Mouse (Mus musculus) hindbrain, embryonic 10.5 days (tissue): Measurements from ENCODE around the gene Dennd5a. TPM values are rescaled to one million over a fixed set of nuclear protein-coding genes. Genes with fewer than 3 reads are reported as not detected.

Source experiments
- DNase-seq: peaks from one replicate; pipeline ENCODE4 v3.0.0-alpha.2; 2017; ENCODE audit warnings: low spot score
- H3K27ac ChIP-seq: fragments of 300-500 bp; sonication (generic); 2 replicates; pipeline ENCODE4 v1.5.1; 2016; ENCODE audit warnings: mild to moderate bottlenecking, moderate library complexity
- H3K27me3 ChIP-seq: fragments of 300-500 bp; sonication (generic); 2 replicates; pipeline ENCODE4 v1.6.1; 2016; ENCODE audit warnings: mild to moderate bottlenecking; ENCODE audit not compliant: poor library complexity, insufficient read depth, severe bottlenecking
- H3K36me3 ChIP-seq: fragments of 300-500 bp; sonication (generic); 2 replicates; pipeline ENCODE4 v1.6.1; 2016; ENCODE audit warnings: mild to moderate bottlenecking, moderate library complexity
- H3K4me1 ChIP-seq: fragments of 300-500 bp; sonication (generic); replicated peaks from 2 replicates; pipeline ENCODE4 v1.6.1; 2016; ENCODE audit warnings: mild to moderate bottlenecking
- H3K4me3 ChIP-seq: fragments of 300-500 bp; sonication (generic); 2 replicates; pipeline ENCODE4 v1.5.1; 2016; ENCODE audit warnings: mild to moderate bottlenecking, moderate library complexity
- H3K9me3 ChIP-seq: fragments of 300-500 bp; sonication (generic); 2 replicates; pipeline ENCODE4 v1.6.1; 2016; ENCODE audit warnings: mild to moderate bottlenecking, moderate library complexity
- WGBS: fragments of 180-500 bp; shearing (Covaris S2); methylation state at CpG from one replicate; pipeline ENCODE4 v1.1.7; 2016; 5-methylcytosine and 5-hydroxymethylcytosine counted together
- polyA plus RNA-seq: library from polyadenylated mRNA; unstranded; fragments of >200 nt; fragmentation: Nextera tagmentation; extraction: Ambion mirVana; gene quantifications from 2 replicates; pipeline ENCODE4 v1.2.1, GENCODE M21; 2016

The Dennd5a gene
- polyA plus RNA-seq, 1 experiment from 2014 or later: 28.8 TPM

GRCm38 (mm10) chr7:109958843-109959715 lies 1.2 kb downstream of the Dennd5a start:
- Histone ChIP-seq H3K4me1 (peaks cover 38% of the 10 kb centered on the region), H3K4me3 (peak overlapping the region; percentile 91), H3K36me3 (no peaks in the 10 kb centered on the region), H3K9me3 (no peaks in the 10 kb centered on the region), H3K27ac (peak overlapping the region; percentile 97), H3K27me3 (no peaks in the 10 kb centered on the region)
- 10% methylated on average over 18 of the region's 18 CpGs for WGBS
- DNase-seq: no peak

DNA sequence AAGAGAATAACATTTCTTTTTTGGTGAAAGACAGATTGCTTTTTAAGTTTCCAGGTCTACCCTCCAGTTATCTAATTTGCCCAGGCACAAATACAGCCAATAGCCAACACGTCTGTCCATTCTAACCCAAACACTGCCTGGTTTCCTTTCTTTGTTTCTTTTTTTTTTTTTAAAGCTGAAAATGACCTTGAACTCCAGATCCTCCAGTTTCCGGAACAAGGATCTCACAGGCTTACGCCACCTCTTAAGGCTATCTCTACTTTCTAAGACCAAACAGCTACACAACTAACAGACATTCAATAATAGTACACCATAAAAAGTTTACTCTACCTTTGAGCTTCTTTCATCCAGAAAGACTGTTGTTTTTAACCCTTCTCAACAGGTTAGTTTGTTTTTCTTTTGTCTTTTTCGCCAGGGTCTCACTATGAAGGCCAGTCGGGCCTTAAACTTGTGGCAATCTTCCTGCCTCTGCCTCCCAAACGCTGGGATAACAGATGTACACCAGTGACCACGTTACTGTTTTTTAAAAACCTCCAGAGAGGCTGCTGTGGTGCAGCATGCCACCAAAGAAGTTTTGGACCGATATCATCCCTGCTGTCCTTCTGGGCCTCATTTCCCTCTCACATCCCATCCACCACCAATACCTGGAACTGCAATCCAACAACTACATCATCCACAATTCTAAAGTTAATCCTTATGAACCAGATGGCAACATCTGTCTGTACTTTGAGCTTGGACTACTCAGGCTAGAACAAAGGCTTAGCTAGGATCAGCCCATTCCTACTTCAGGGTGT lies 2.1 kb downstream of the Dennd5a start:
- no peaks in the 10 kb centered on the region for H3K27me3 ChIP-seq
- H3K4me3 ChIP-seq: peak overlapping the region; percentile 91
- WGBS: 81% methylated on average over 8 of the region's 8 CpGs
- no peak for DNase-seq
- no peaks in the 10 kb centered on the region for H3K36me3 ChIP-seq
- H3K27ac ChIP-seq: no peak overlapping the region
- no peaks in the 10 kb centered on the region for H3K9me3 ChIP-seq
- H3K4me1 ChIP-seq: peaks cover 38% of the 10 kb centered on the region

- H3K27me3 ChIP-seq: no peaks in the 10 kb centered on the region
- H3K27ac ChIP-seq: no peak overlapping the region
- no peaks in the 10 kb centered on the region for H3K36me3 ChIP-seq
- no peak for DNase-seq
- H3K9me3 ChIP-seq: no peaks in the 10 kb centered on the region
- peaks cover 28% of the 10 kb centered on the region for H3K4me1 ChIP-seq
- WGBS: 70% methylated on average over 6 of the region's 6 CpGs
- H3K4me3 ChIP-seq: no peak overlapping the region
Observed at GRCm38 (mm10) chr7:109954622-109955401, 5.5 kb downstream of the Dennd5a start.

GRCm38 (mm10) chr7:109951297-109951696 lies 9.0 kb downstream of the Dennd5a start:
- peaks cover 7% of the 10 kb centered on the region for H3K4me1 ChIP-seq
- no peaks in the 10 kb centered on the region for H3K9me3 ChIP-seq
- no peak overlapping the region for H3K27ac ChIP-seq
- H3K36me3 ChIP-seq: no peaks in the 10 kb centered on the region
- H3K27me3 ChIP-seq: no peaks in the 10 kb centered on the region
- no peak for DNase-seq
- H3K4me3 ChIP-seq: no peak overlapping the region
- WGBS: 87% methylated on average over 4 of the region's 4 CpGs

DNA sequence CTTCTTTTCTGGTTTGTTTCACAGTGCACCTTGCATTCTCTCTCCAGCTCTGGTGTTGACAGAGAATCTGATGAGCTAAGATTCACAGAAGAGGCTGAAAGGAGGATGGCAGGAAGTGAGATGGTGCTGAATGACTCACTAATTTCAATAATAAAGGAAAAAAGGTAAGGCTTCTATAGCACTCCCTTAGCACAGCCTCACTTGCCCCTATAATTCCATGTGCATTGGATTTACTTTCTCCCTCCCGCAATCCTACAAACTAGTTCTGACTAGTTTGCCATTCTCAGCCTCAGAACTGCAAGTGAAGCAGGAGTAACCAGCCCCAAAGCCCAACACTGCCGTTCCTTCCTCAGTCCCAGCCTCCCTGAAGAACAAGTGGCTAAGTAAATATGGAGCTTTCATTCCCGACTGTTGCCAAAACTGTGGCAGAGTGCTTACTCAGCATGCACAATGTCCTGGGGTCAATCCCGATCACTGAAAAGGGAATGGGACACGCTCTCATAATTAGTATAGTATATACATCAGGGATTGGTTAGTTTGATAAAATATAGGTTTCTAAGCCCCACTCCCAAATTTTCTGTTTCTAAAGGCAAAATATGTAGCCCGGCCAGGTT lies 15.7 kb downstream of the Dennd5a start:
- H3K4me3 ChIP-seq: no peak overlapping the region
- peaks cover 7% of the 10 kb centered on the region for H3K36me3 ChIP-seq
- no peaks in the 10 kb centered on the region for H3K27me3 ChIP-seq
- WGBS: 66% methylated on average over 6 of the region's 6 CpGs
- H3K9me3 ChIP-seq: no peaks in the 10 kb centered on the region
- H3K4me1 ChIP-seq: peaks cover 8% of the 10 kb centered on the region; the same call in 1 of the 2 replicates
- no peak overlapping the region for H3K27ac ChIP-seq
- no peak for DNase-seq

DNA sequence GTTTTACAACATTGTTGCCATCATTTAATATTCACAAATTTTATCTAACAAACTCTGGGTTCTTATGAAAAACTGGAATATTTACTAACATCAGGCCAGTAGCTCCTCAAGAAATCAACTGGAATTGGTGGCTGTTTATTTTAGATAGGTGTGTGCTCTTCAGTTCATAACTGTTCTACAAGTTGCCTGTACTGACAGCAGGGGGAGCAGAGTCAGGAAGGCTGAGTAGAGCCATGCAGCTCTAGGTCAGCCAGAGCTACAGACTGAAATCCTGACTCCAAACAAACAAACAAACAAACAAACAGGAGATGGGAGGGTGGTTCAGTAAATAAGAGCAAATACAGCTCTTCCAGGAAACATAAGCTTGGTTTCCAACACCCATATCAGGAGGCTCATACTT lies 30.6 kb downstream of the Dennd5a start:
- peaks cover 9% of the 10 kb centered on the region for H3K4me1 ChIP-seq
- peaks cover 91% of the 10 kb centered on the region for H3K36me3 ChIP-seq
- no peak overlapping the region for H3K4me3 ChIP-seq
- no peak overlapping the region for H3K27ac ChIP-seq
- H3K9me3 ChIP-seq: no peaks in the 10 kb centered on the region
- DNase-seq: no peak
- H3K27me3 ChIP-seq: no peaks in the 10 kb centered on the region

DNA sequence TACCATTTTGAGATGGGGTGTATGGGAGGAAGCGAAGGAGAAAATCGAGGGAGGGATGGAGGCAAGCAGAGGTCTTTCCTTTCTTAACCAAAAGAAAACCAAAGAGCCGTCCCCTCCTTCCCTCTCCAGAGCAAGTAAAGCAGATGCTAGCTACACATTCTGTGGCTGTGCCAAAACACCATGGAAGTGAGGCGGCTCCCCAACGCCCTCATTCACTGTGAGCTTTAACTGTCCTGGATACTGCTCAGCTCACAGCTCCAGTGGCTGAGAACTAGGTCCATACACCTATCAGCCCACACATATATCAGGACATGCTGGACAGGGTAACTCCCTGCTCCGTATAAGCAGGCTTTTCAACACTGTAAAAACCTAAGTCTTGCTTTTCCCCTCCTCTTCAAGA lies 31.9 kb downstream of the Dennd5a start:
- 90% methylated on average over 6 of the region's 6 CpGs for WGBS
- Histone ChIP-seq H3K4me1 (peaks cover 9% of the 10 kb centered on the region), H3K27ac (no peak overlapping the region), H3K36me3 (peaks cover 90% of the 10 kb centered on the region), H3K27me3 (no peaks in the 10 kb centered on the region), H3K9me3 (no peaks in the 10 kb centered on the region), H3K4me3 (no peak overlapping the region)
- no peak for DNase-seq

DNA sequence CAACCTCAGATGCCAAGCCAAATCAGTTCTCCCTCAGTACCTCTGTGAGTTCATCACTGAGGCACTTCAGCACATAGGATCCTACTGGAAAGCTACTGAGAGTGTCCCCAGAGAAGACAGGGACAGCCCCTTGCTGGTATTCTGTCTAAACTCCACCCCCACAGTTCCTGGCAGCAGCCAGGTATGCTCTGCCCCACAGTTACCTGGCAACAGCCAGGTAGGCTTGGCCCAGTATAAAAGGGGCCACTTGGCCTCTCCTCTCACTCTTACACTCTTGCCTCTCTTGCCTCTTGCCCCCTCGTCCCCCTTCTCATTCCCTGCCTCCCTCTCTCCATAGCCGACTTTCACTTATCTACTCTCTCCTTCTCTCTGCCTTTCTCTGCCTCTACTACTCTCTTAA lies 35.3 kb downstream of the Dennd5a start:
- H3K27me3 ChIP-seq: no peaks in the 10 kb centered on the region
- WGBS: 71% methylated on average over 2 of the region's 2 CpGs
- peaks cover 94% of the 10 kb centered on the region for H3K36me3 ChIP-seq
- peaks cover 9% of the 10 kb centered on the region for H3K4me1 ChIP-seq
- H3K27ac ChIP-seq: peak overlapping the region; percentile 35; the same call in 1 of the 2 replicates
- no peak overlapping the region for H3K4me3 ChIP-seq
- no peaks in the 10 kb centered on the region for H3K9me3 ChIP-seq
- no peak for DNase-seq

- Histone ChIP-seq H3K4me3 (no peak overlapping the region), H3K27me3 (no peaks in the 10 kb centered on the region), H3K36me3 (peaks cover 94% of the 10 kb centered on the region), H3K9me3 (no peaks in the 10 kb centered on the region), H3K4me1 (peaks cover 9% of the 10 kb centered on the region), H3K27ac (no peak overlapping the region)
- 94% methylated on average over 4 of the region's 4 CpGs for WGBS
- DNase-seq: no peak
Observed at GRCm38 (mm10) chr7:109922889-109923288, 37.4 kb downstream of the Dennd5a start.

GRCm38 (mm10) chr7:109906165-109906564 lies 54.1 kb downstream of the Dennd5a start:
- H3K4me3 ChIP-seq: no peak overlapping the region
- WGBS: 94% methylated on average over 2 of the region's 2 CpGs
- H3K27ac ChIP-seq: no peak overlapping the region
- H3K27me3 ChIP-seq: no peaks in the 10 kb centered on the region
- peaks cover 98% of the 10 kb centered on the region for H3K36me3 ChIP-seq
- DNase-seq: no peak
- no peaks in the 10 kb centered on the region for H3K4me1 ChIP-seq
- H3K9me3 ChIP-seq: no peaks in the 10 kb centered on the region

GRCm38 (mm10) chr7:109900921-109901320 lies 59.3 kb downstream of the Dennd5a start:
- Histone ChIP-seq H3K9me3 (no peaks in the 10 kb centered on the region), H3K27ac (no peak overlapping the region), H3K36me3 (peaks cover 100% of the 10 kb centered on the region), H3K4me1 (no peaks in the 10 kb centered on the region), H3K27me3 (no peaks in the 10 kb centered on the region), H3K4me3 (no peak overlapping the region)
- DNase-seq: no peak
- 92% methylated on average over 9 of the region's 9 CpGs for WGBS

- H3K4me1 ChIP-seq: no peaks in the 10 kb centered on the region
- no peak overlapping the region for H3K4me3 ChIP-seq
- H3K9me3 ChIP-seq: no peaks in the 10 kb centered on the region
- no peak for DNase-seq
- H3K36me3 ChIP-seq: peaks cover 100% of the 10 kb centered on the region
- H3K27ac ChIP-seq: no peak overlapping the region
- no peaks in the 10 kb centered on the region for H3K27me3 ChIP-seq
Observed at GRCm38 (mm10) chr7:109898911-109899310, 61.4 kb downstream of the Dennd5a start.
